Mouse (Mus musculus) myocyte (in vitro differentiated cells): Measurements from ENCODE around the gene Clcn5. TPM values are rescaled to one million over a fixed set of nuclear protein-coding genes. Genes with fewer than 3 reads are reported as not detected.

Experiments
- H3K27me3 ChIP-seq: one replicate; pipeline ENCODE4 v1.6.1; 2011; ENCODE audit not compliant: control insufficient read depth, insufficient read depth, insufficient read length
- H3K36me3 ChIP-seq: one replicate; pipeline ENCODE4 v1.6.1; 2011; ENCODE audit not compliant: control insufficient read depth, insufficient read depth
- H3K4me2 ChIP-seq: one replicate; pipeline ENCODE4 v1.6.1; 2011; ENCODE audit warnings: low read depth, control low read depth
- H3K4me3 ChIP-seq: one replicate; pipeline ENCODE4 v1.5.1; 2011; ENCODE audit warnings: mild to moderate bottlenecking, control low read depth, moderate library complexity
- H3K79me2 ChIP-seq: one replicate; pipeline ENCODE4 v1.6.1; 2011; ENCODE audit not compliant: control insufficient read depth, insufficient read depth
- H3ac ChIP-seq: one replicate; pipeline ENCODE4 v1.6.1; 2011; ENCODE audit not compliant: control insufficient read depth, insufficient read length
- CEBPB ChIP-seq: IDR thresholded peaks from 2 replicates; pipeline ENCODE4 v1.6.1; 2011; ENCODE audit warnings: mild to moderate bottlenecking, moderate library complexity; ENCODE audit not compliant: poor library complexity, insufficient read depth, severe bottlenecking
- MAX ChIP-seq: IDR thresholded peaks from one replicate; pipeline ENCODE4 v1.6.1; 2011; ENCODE audit warnings: low read depth, mild to moderate bottlenecking, control low read depth
- MYOD1 ChIP-seq, 3 experiments: IDR thresholded peaks; one replicate each; pipeline ENCODE4 v1.6.1; 2011; ENCODE audit warnings: control low read depth in 2 of 3, low read depth in 2 of 3, mild to moderate bottlenecking in 2 of 3, moderate library complexity in 1 of 3; ENCODE audit not compliant: insufficient read length in 2 of 3, control insufficient read depth in 1 of 3
- MYOG ChIP-seq, 3 experiments: IDR thresholded peaks; one replicate each; pipeline ENCODE4 v1.6.1; 2011; ENCODE audit warnings: control low read depth in 2 of 3, low read depth in 2 of 3, mild to moderate bottlenecking in 2 of 3; ENCODE audit not compliant: insufficient read length in 2 of 3, control insufficient read depth in 1 of 3, insufficient read depth in 1 of 3
- POLR2A ChIP-seq: IDR thresholded peaks from one replicate; pipeline ENCODE4 v1.6.1; 2011; ENCODE audit warnings: low read depth, mild to moderate bottlenecking, control low read depth, moderate library complexity; ENCODE audit not compliant: insufficient read length
- POLR2AphosphoS2 ChIP-seq: IDR thresholded peaks from one replicate; pipeline ENCODE4 v1.6.1; 2011; ENCODE audit warnings: low read depth, control low read depth; ENCODE audit not compliant: insufficient read length
- REST ChIP-seq: IDR thresholded peaks from one replicate; pipeline ENCODE4 v1.6.1; 2011; ENCODE audit warnings: mild to moderate bottlenecking, control low read depth, moderate library complexity; ENCODE audit not compliant: insufficient read depth, insufficient read length
- SRF ChIP-seq: IDR thresholded peaks from one replicate; pipeline ENCODE4 v1.6.1; 2011; ENCODE audit warnings: low read depth; ENCODE audit not compliant: control insufficient read depth, insufficient read length
- TCF12 ChIP-seq: IDR thresholded peaks from one replicate; pipeline ENCODE4 v1.6.1; 2011; ENCODE audit warnings: mild to moderate bottlenecking, control low read depth; ENCODE audit not compliant: poor library complexity, insufficient read depth, severe bottlenecking
- USF1 ChIP-seq: IDR thresholded peaks from one replicate; pipeline ENCODE4 v1.6.1; 2011; ENCODE audit warnings: low read depth, mild to moderate bottlenecking, control low read depth, moderate library complexity
- polyA plus RNA-seq: library from polyadenylated mRNA; unstranded; fragments of >200 nt; fragmentation: generic; extraction: Trizol; gene quantifications from one replicate; pipeline ENCODE4 v1.2.1, GENCODE M21; 2012; ENCODE audit warnings: missing spikeins

Gene Clcn5
- polyA plus RNA-seq, 1 experiment = 21.0 TPM

GRCm38 (mm10) chrX:7114885-7115284, 204.3 kb downstream of the Clcn5 start:
- TF ChIP-seq REST (no peak), POLR2AphosphoS2 (no peak), CEBPB (no peak), MAX (no peak), USF1 (no peak), MYOD1 (IDR thresholded peaks at IDR 0.05; ENCODE audit: control insufficient read depth in 1 of 3, insufficient read length in 2 of 3, low read depth in 2 of 3) (no peak), MYOG (IDR thresholded peaks at IDR 0.05; ENCODE audit: control insufficient read depth in 1 of 3, insufficient read depth in 1 of 3, insufficient read length in 2 of 3, low read depth in 2 of 3) (no peak), POLR2A (no peak), SRF (no peak), TCF12 (no peak)
- Histone ChIP-seq H3K79me2 (no peaks in the 10 kb centered on the region), H3K4me3 (no peak overlapping the region)

More at GRCm38 (mm10) chrX:7114885-7115284, 204.3 kb downstream of the Clcn5 start:
- Histone ChIP-seq H3K4me2 (no peak overlapping the region), H3K27me3 (no peaks in the 10 kb centered on the region), H3K36me3 (no peaks in the 10 kb centered on the region), H3ac (no peak overlapping the region)

Other genes starting within 250 kb of the Clcn5 start
- gene Usp27x, start 56.5 kb upstream of the Clcn5 start, polyA plus RNA-seq = 1.3 TPM